Mouse (Mus musculus) lung, postnatal 0 days (tissue): ENCODE results near the gene Cd59b.

ENCODE experiments used
- CTCF ChIP-seq: IDR thresholded peaks from 2 replicates; pipeline ENCODE4 v1.5.1; 2016; ENCODE audit warnings: antibody characterized with exemption, mild to moderate bottlenecking
- EP300 ChIP-seq: IDR thresholded peaks from 2 replicates; pipeline ENCODE4 v1.6.1; 2016; ENCODE audit warnings: antibody characterized with exemption, mild to moderate bottlenecking, control low read depth

DNA sequence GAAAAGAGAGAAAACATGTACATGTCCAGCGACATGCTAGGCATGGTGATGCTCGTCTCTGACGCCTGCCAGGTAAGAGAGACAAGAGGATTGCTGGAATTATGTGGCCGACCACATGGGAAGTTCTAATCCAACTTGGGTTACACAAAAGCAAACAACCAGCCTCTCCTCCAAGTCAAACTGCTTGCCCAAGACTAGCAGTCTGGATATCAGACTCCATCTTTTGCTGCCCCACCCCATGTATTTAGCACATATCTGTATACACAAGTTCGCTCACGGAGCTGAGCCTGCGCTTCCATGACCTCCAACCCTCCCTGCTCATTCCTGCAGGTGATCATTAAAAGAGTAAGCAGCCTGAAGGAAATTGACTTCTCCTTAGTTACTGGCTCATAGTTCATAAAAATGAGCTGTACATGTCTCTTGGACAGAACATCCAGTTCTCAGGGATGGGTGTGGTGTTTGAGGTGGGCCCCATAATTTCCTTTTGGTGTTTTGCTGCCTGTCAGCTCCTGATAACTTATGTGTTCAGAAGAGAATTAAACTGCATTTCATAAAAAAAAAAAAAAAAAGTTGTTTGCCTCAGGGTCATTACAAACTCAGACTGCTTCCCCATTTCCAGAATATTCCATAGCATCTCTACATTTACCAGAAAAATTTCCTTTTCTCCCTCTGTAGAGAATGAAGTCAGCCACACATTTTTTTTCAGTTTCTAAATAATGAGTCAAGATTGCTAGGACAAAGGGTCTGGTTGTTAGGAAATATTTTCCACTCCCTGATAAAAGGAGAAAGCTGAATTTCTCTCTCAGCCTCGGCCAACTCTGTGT is 52.2 kb downstream of the Cd59b start:
- TF ChIP-seq CTCF = no peak
- TF ChIP-seq EP300 = peak; percentile 99
